Comparison of ENCODE assay signal across 8 mouse cellular contexts in the genomic region with DNA sequence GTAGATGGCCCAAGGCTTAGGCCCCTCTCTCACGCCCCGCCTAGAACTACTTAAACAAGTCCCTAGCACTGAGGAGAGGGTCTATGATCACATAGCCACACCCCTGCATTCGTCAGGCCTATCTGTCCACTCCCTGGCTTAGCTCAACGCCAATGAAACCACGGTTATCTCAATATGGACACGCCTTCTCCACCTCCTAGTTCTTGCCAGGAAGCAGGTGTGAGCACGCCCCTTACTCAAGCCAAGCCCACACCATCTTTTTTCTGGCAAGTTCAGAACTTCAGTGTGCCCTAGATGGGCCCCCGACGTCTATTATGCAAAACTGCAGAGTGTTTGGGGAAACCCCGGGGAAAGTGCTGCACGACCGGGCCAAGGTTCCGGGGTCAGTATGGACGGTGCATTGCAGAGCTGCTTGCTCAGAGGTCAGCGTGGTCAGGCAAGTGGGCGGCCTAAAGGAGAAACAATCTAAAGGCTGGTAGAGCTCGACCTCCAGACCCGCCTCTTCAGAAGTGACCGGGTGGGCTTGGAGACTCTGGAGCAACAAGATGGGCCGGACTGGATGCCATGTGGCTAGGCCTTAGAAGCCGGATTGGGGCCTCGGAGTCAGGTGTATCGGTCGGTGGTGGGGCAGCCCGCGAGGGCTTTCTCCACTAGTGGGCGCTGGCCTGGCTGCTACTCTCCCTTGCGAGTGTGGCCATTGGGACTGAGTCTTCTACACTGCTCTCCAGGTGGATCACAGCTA. TPM values are rescaled to one million over a fixed set of nuclear protein-coding genes. Genes with fewer than 3 reads are reported as not detected.
DNase-seq lines count a peak whose midpoint lies in the region; ATAC-seq and TF ChIP-seq lines count a peak whose summit lies in the region.

Gene Noxa1 (minus strand): TSS at position 41 of the 742 bp plus-strand sequence.

- peak; percentile 39 for TF ChIP-seq CTCF in lung, embryonic 14.5 days (IDR thresholded peaks at IDR 0.05; ENCODE audit: low read depth)
- no peak for TF ChIP-seq CTCF in left cerebral cortex, adult 2 months (IDR thresholded peaks at IDR 0.05)

- no peaks in the 10 kb centered on the region for H3K36me3 ChIP-seq in lung, embryonic 14.5 days (ENCODE audit: insufficient read depth)
- H3K36me3 ChIP-seq in limb, embryonic 15.5 days, result no peaks in the 10 kb centered on the region
- H3K36me3 ChIP-seq in splenic B cell, adult 2 months (ENCODE audit: control insufficient read depth, insufficient read depth, low read length, poor library complexity, severe bottlenecking), result no peaks in the 10 kb centered on the region

- WGBS in lung, embryonic 14.5 days, result 34% methylated on average over 28 of the region's 28 CpGs
- WGBS in limb, embryonic 15.5 days, result 42% methylated on average over 28 of the region's 28 CpGs

- intact Hi-C loops in left cerebral cortex, adult 2 months (cut with DNase I), result no loop called here

- DNase-seq in lung, embryonic 14.5 days, result peak; percentile 61
- DNase-seq in lung, postnatal 14 days, result no peak
- peak; percentile 27 for DNase-seq in embryo, embryonic 11.5 days (ENCODE audit: low read depth, low spot score)
- DNase-seq in splenic B cell, adult 2 months (ENCODE audit: low read depth, low spot score), result peak; percentile 5
- DNase-seq in left cerebral cortex, adult 2 months (ENCODE audit: extremely low spot score in 1 of 2, low spot score in 2 of 2), result no peak
- no peak for DNase-seq in adrenal gland, adult 8-10 months
- DNase-seq in right cerebral cortex, postnatal 36 days (ENCODE audit: low spot score in 2 of 2), result no peak

- H3K4me2 ChIP-seq in lung, embryonic 14.5 days, result peak within 1 kb of the TSS; percentile 49
- H3K4me2 ChIP-seq in limb, embryonic 15.5 days, result peak within 1 kb of the TSS; percentile 35

- 0 out of 2 replicates have a peak within 1 kb of the TSS, but pooled peaks have one; percentile 3 for H3K9ac ChIP-seq in lung, embryonic 14.5 days
- H3K9ac ChIP-seq in limb, embryonic 15.5 days, result no peak within 1 kb of the TSS

- peak within 1 kb of the TSS; percentile 14; the same call in 1 of the 2 replicates for H3K4me3 ChIP-seq in lung, embryonic 14.5 days (ENCODE audit: low read depth, low read length)
- H3K4me3 ChIP-seq in limb, embryonic 15.5 days, result peak within 1 kb of the TSS; percentile 10; the same call in 1 of the 2 replicates
- no peak within 1 kb of the TSS for H3K4me3 ChIP-seq in left cerebral cortex, adult 2 months

- H3K27ac ChIP-seq in lung, embryonic 14.5 days (ENCODE audit: low read depth), result no peak within 1 kb of the TSS
- no peak within 1 kb of the TSS for H3K27ac ChIP-seq in limb, embryonic 15.5 days
- H3K27ac ChIP-seq in left cerebral cortex, adult 2 months, result no peak within 1 kb of the TSS

- H3K9me3 ChIP-seq in lung, embryonic 14.5 days (ENCODE audit: low read depth, low read length), result no peaks in the 10 kb centered on the region
- H3K9me3 ChIP-seq in limb, embryonic 15.5 days, result no peaks in the 10 kb centered on the region

- peak; percentile 87 for ATAC-seq in lung, embryonic 14.5 days (ENCODE audit: insufficient read depth)
- no peak for ATAC-seq in limb, embryonic 15.5 days (ENCODE audit: insufficient number of reproducible peaks, low FRiP score, low TSS enrichment, low read depth)

- H3K27me3 ChIP-seq in lung, embryonic 14.5 days (ENCODE audit: insufficient read depth, low read length), result 0 out of 2 replicates have a peak, but pooled peaks cover 7% of the 10 kb centered on the region
- H3K27me3 ChIP-seq in limb, embryonic 15.5 days, result peaks cover 17% of the 10 kb centered on the region
- no peaks in the 10 kb centered on the region for H3K27me3 ChIP-seq in splenic B cell, adult 2 months (ENCODE audit: control insufficient read depth, insufficient read depth, low read length, poor library complexity, severe bottlenecking)

- no peaks in the 10 kb centered on the region for H3K4me1 ChIP-seq in lung, embryonic 14.5 days (ENCODE audit: insufficient read depth)
- peaks cover 6% of the 10 kb centered on the region; the same call in 1 of the 2 replicates for H3K4me1 ChIP-seq in limb, embryonic 15.5 days

RNA-seq across cellular contexts. Expression of gene Noxa1, which starts in this region (rescaled TPM):
- 0.41 and 0.68 TPM in 2 replicates for polyA plus RNA-seq in lung, embryonic 14.5 days (2014; fragmentation: Nextera tagmentation; extraction: Ambion mirVana)
- polyA plus RNA-seq in limb, embryonic 15.5 days (2015; fragmentation: Nextera tagmentation; extraction: Ambion mirVana), result 0.18 TPM in 1 of 2 replicates, not detected in the other
- not detected for total RNA-seq in left cerebral cortex, adult 2 months (2021)
- not detected for total RNA-seq in adrenal gland, adult 8-10 months (2022)

Comparison
In these comparisons a context has a peak if more than half of its experiments do, and no peak if none do; other contexts are left out.
1. Peak in DNase-seq, ATAC-seq, H3K4me3 ChIP-seq, H3K9ac ChIP-seq and H3K4me2 ChIP-seq in lung, embryonic 14.5 days; RNA of the gene not detected or under 1 TPM.
2. DNase-seq: peak in embryo, embryonic 11.5 days (single experiment) and splenic B cell, adult 2 months (single experiment); none in lung, postnatal 14 days (single experiment), left cerebral cortex, adult 2 months (0 of 2), adrenal gland, adult 8-10 months (single experiment) and right cerebral cortex, postnatal 36 days (0 of 2).